Mouse (Mus musculus) adrenal gland, adult 8-10 months (tissue): ENCODE results near the gene 2410015M20Rik. TPM values are rescaled to one million over a fixed set of nuclear protein-coding genes. Genes with fewer than 3 reads are reported as not detected.
"Not testable (repeated sequence)": the region's sequence is repeated elsewhere in the genome, so short reads cannot be mapped to it uniquely, and the experiment has no call there.

Experiments
- DNase-seq: peaks from one replicate; pipeline ENCODE4 v3.0.0; 2022
- total RNA-seq, 4 experiments: library from RNA; stranded (reverse); gene quantifications; 2 replicates each; pipeline ENCODE4 v1.2.4; 2022

2410015M20Rik gene
- 100 to 1,000 TPM; 245 to 323 (median 277) TPM for total RNA-seq

DNA sequence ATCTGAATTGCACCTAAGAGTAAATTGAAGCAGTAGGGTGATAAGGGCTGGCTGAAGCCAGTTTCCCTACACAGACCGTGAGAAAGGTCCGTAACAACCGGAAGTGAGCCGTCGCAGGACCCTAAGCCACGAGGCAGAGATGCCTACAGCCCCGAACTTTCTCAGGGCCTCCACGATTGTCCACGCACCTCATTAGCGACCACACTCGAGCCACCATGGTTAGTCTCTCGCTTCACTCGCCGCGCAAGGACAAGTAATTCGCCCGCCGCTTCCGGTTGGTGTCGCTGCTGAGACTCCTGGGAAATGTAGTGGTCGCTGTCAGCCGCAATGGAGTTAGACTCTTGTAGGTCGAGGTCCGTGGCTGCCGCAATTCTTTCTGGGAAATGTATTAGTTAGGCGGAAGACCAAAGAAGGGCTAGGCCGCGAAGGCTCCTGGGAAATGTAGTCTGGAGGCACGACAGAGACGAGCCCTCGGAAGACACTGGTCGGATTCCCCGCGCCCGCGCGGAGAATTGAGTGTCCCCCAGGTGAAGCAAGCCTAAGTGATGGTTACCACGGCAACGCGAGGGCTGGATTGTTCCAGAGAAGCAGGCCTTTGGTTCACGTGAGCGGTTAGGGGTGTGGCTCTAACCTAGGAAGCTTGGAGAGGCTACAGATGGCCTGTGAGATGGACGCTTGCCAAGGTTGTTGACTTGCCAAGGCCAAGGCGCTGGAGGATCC lies at the start of gene 2410015M20Rik:
Gene 2410015M20Rik (minus strand): TSS at position 320 of the 720 bp plus-strand sequence.
- peak; percentile 97 for DNase-seq

DNA sequence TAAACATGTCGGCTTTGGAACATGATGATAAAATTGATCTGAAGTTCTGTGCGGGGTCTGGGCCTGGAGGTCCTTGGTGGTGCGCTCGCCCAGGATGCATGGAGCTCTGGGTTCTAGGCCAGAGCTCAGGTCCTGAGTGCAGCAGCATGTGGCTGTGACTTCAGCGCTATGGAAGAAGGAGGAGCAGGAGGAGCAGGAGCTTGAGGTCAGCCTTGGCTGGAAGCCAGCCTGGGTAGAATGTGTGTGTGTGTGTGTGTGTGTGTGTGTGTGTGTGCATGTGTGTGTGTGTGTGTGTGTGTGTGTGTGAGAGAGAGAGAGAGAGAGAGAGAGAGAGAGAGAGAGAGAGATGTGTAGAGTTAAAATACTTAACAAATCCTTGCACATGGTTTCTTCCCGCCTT lies 46.6 kb upstream of the 2410015M20Rik start:
- no peak for DNase-seq

DNA sequence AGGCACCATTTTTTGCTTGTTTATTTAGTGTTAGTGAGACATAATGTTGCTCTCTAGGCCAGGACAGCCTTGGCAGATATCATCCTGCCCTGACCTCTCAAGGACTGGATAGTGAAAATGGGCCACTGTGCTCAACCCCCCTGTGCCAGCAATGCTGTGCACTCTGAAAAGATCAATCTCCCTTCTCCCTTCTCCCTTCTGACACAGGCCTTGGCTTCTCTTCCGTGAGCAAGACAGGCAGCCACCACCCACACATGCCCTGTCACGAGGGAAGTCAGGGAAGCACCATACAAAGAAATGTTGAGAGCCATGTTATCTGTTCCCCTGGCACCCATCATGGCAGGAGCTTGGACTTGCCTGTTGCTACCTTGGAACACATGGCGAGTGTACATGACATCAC lies 45.7 kb upstream of the 2410015M20Rik start:
- DNase-seq: peak; percentile 66

DNA sequence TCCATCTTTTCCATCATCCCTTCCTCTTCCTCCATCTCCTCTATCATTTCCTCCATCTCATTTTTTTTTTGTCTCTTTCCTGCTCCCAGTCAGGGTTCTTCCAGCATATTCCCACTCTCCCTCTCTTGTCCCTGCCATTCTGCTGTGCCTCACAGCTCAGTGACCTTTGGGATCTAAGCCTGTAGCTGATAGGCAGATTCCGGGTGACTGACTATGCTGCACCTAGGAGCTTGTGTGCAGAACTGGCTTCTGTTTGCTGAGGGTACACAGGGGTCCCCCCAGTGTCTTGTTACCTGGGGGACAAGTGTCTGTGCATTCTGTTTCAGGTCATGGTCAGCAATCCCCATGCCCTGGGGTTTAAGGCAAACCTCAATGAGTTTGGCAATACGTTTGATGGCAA lies 45.2 kb upstream of the 2410015M20Rik start:
- DNase-seq: no peak

DNA sequence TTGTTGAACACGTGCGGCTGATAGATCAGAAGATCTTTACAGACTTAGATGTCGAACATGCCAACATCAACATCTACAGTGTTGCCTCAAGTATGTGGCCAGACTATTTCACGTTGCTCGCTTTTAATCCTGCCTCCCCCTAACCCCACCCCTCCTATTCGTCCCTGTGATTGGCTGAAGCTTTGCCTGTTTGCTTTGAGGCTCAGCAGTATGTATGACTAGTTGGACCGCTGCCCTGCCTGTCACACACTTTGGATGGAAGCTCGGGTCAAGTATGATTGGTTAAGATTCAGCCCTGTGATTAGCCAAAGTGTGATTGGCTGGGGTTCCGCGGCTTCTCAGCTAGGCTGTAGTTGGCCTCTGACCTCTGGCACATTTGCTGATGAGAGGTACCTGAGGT lies 42.2 kb upstream of the 2410015M20Rik start:
- no peak for DNase-seq

DNA sequence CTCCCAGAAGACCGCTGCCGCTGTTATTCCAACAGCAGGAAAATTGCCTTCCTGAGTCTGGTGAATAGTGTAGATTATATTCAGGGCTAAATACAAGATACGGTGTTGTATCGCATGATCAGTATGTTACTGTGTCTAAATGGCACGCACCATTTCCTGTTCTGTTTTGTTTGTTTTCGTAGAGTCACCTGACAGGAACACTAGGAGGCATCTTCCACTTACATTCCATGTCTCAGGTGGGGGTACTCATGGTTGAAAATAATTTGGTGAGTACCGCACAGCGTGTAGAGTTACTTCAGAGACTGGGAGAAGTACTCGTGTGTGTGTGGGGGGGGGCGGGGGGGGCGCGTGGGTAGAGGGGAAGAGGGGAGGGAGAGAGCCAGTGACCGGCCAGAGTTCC lies 38.0 kb upstream of the 2410015M20Rik start:
- DNase-seq: no peak

DNA sequence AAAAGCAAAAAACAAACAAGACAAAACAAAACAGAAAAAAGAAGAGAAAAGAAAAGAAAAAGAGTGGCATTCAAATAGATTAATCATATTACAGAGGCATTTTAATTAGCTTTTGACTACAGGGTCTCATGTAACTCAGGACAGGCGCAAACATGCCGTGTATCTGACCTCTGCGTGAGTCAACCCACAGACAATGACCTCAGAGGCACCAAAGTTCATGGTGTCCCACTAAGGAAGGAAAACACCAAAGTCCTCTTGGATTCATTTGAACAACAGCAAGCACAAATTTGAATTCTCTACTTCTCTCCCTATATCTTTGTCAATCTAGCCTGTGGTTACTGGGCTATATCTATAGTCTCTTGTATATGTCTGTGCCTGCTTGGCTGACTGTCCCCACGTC lies 33.7 kb upstream of the 2410015M20Rik start:
- no peak for DNase-seq

DNA sequence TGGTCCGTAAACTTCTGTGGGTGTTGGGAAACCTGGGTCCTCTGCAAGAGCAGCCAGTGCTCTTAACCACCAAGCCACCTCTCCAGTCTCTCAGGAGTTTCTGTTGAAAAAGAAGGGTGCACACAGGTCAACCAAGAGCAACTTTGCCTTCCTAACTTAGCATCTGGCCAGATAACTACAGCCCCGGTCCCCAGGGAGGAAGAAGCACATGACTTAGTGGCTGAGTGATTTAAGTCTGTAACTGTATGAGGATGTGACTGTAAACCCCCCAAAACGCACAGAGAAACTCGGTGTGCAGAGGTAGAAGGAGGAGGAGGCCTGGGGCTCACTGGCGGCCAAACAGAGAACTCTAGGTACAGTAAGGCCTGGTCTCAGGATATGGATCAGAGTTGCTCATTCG lies 24.5 kb upstream of the 2410015M20Rik start:
- DNase-seq: no peak

DNA sequence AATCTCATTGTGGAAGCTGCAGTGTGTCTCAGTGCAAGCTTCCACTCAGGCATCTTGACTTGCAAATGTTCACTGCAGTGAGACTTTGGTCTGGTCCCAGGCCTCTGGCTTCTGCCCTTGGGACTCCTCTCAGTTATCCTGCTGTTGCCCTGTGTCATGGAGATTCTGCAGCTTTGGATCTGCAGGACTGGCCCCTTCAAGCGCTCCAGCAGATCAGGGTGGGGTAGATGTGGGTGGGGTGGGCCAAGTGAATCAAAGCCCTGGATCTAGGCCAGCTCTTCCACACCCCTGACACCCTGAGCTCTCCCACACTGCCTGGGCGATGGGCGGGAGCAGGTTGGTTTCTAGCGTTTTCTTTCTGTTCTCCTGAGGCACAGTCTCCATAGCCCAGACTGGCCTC lies 22.2 kb upstream of the 2410015M20Rik start:
- no peak for DNase-seq

DNA sequence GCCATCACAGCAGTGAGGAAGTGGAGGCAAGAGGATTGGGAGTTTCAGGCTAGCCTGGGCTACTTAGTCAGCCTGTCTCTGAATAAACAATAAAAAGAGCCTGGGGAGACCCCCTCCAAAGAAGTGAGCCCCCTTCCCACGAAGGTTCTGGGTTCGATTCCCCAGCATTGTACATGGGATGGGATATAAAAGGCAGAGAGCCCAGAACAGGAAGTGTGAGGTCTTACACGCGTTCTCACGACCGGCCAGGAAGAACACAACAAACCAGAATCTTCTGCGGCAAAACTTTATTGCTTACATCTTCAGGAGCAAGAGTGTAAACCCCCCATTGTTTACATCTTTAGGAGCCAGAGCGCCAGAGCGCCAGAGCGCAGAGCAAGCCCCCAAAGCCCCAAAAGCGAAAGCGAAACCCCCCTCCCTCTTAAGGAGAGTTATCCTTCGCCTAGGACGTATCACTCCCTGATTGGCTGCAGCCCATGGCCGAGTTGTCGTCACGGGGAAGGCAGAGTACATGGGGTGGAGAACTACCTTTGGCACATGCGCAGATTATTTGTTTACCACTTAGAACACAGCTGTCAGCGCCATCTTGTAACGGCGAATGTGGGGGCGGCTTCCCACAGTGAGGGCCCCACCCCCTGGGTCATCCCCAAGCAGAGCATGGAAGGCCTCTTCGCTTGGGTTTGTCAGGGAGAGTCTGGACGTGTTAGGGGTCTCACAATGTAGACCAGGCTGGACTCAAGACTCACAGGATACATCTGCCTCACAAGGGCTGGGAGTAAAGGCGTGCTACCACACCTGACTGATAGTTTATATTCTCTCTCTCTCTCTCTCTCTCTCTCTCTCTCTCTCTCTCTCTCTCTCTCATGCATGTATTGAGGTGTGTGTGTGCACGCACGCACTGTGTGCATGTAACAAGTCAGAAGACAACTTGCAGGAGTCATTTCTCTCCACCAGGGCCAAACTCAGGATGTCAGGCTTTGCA lies 20.5 kb upstream of the 2410015M20Rik start:
- not testable (repeated sequence) for DNase-seq

DNA sequence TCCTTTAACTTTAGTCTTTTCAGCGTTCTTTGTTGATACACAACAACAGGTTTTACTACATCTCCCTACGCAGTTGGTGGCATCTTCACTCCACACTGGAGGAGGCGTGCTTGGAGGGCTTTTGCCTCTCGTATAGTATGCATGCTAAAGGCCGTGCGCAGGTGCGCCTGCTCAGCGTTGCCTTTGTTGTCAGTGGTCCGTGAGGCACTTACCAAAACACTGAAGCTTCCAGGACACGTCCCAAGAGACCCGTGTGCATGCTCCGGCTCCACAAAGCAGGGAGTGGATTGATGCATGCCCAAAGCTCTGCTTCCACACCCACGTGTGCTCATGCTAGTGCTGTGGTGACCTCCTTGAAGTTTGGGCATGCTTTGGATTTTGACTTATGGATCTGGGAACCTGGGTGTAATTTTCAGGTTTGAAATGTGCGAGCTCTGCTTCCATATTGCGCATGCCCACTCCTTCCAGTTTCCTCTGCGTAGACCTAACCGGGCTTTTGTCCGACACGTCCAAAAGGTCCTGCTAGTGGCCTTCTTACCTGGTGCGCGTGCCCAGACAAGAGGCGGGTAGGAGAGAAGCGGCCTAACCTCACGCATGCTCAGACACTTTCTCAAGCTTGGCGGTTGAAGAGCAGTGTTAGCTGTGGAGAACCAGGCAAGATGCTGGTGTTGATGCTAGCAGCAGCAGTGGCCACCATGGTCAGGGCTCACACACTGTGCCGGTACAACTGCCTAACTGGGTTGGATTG lies 18.1 kb upstream of the 2410015M20Rik start, which contains the start of gene Catsperd:
Gene Catsperd (plus strand): TSS at position 614 of the 748 bp plus-strand sequence.
- no peak for DNase-seq

DNA sequence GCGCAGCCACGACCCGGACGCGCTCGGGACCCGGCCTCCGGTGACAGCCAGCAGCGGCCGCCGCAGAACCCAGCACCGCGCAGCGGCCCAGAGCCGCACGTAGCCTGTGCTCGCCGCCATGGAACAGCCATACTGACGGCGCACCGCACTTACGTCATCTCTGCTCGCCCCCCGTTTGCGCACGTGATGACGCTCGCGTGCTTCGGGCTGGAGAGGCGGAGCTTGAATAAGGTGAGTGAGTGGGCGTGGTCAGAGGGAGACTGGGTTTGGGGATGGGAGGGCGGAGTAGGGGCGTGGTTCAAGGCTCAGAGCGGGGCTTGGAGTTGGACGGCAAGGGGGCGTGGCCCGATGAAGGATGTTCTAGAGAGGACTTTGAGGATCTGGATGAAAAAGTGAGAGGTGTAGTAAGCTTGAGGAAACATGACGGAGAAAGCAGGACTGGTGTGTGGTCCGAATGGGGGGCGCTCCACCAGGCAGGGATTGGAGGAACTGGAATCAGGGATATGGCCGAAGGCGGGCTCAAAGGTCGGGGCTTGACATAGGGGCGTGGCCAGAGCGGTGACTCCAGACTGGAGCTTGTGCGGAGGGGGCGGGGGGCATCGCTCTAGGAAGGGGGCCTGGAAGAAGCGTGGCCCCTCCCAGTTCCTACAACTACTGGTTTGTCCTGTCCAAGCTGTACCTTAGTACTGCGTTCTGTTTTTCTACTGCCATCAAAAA lies 17.3 kb upstream of the 2410015M20Rik start, which contains the start of gene Lonp1:
Gene Lonp1 (minus strand): TSS at position 134 of the 717 bp plus-strand sequence.
- DNase-seq: peak; percentile 98

DNA sequence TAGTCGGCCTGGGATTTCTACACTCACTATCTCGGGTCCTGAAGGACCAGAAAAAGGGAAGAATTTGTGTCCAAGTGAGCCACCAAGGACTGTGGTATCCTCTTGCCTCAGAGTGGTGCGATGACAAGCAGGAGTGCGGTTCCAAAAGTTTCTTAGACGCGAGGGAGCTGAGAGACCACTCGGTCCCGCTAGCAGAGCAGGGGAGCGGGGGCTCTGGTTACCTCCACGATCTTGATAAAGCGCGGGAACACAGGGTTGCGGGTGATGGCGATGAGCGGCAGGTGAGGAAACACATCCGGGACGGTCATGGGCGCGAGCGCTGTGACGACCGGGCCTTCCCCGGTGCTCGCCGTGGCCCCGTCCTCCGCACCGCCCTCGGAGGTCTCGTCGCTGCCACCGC lies 16.7 kb upstream of the 2410015M20Rik start:
- no peak for DNase-seq

DNA sequence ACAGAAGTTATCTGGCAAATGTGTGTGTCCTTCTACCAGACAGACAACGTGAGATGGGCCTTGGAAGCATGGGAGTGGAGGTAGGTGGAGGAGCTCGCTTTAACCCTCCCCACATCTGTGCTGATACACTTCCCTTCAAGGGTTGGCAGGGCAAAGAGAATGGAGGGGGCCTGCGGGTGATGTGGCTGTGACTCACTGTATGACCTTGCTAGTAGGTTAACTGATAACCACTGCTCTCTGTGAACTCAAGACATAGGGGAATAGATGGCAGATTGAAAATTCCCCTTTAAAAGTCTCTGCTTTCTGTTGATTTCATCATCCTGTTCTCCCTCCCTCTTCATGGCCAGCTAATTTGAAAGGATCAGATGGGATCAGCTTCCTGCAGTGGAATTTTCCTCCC lies 15.9 kb upstream of the 2410015M20Rik start:
- peak; percentile 85 for DNase-seq

DNA sequence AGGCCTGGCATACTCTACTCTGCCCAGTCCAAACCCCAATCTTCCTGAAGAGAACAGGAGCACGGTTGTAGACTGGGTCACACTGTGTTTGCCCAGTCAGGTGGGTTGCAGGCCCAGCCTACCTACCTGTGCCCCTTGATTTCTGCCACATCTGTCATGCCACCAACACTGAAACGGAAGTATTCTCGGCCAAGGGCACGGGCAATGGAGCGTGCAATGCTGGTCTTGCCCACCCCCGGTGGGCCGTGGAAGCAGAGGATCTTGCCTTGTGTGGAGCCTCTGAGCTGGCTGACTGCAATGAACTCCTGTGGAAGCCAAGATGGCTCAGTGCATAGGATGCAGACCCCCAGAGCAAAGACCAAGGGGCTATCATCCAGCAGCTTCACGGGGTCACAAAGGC lies 8.1 kb upstream of the 2410015M20Rik start:
- no peak for DNase-seq

DNA sequence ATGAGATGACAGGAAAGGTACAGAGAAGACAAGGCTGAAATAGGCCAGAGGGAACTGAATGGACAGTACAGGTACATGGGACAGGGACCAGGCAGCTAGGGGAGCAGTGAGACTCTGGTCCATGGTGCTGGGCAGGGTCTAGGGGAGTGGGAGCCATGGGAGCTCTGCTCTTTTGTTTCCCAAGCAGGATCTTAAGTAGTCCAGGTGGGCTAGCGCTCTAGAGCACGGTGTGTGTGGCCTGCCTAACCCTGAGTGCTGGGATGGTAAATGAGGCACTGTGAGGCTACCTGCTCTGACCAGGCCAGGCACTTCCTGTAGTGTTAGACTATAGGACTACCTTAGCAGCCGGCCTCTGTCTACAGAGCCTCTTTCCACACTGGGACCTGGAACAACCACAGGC lies 7.2 kb upstream of the 2410015M20Rik start:
- DNase-seq: no peak

DNA sequence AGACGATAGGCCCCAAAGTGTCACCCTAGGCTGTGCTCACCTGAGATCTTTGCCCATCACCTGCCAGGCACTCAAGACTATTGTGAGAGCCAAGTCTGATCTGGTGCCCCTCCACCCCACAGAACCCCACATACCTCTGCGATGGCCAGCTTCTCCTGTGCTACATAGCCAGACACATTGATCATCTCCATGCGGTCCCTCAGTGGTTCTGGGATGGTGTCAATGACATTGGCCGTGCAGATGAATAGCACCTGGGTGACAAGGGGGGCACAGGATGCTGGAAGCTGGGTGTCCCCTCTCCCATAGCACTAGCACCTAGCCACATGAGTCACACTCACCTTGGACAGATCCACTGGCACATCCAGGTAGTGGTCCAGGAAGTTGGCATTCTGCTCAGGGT lies 6.2 kb upstream of the 2410015M20Rik start:
- no peak for DNase-seq

DNA sequence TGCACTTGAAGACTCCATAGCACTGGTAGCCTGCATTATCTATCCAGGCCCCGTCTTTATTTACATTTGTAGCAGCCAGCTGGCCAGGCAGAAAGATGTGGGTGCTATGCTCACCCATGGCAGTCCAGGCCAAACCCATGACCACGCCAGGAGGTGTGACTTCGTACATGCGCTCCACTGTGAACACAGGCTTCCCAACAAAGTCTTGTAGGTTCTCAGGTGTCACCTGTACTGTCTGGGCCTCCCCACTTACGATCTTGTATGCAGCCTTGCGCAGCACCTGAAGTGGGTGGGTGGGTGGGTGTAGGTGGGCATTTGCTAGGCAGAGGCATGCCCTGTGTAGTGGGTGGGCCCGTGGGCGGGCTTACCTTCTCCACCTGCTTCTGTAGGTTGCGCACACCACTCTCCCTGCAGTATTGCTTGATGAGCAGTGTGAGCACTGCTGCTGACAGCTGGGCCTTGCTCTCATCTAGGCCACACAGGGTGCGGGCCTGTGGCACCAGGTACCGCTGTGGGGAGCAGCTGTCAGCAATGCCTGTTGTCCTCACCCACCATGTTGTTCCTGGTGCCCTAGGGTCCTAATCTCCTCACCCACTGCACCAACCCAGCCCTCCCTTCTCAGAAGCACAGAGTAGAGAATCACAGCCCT lies 5.7 kb upstream of the 2410015M20Rik start:
- DNase-seq: no peak

DNA sequence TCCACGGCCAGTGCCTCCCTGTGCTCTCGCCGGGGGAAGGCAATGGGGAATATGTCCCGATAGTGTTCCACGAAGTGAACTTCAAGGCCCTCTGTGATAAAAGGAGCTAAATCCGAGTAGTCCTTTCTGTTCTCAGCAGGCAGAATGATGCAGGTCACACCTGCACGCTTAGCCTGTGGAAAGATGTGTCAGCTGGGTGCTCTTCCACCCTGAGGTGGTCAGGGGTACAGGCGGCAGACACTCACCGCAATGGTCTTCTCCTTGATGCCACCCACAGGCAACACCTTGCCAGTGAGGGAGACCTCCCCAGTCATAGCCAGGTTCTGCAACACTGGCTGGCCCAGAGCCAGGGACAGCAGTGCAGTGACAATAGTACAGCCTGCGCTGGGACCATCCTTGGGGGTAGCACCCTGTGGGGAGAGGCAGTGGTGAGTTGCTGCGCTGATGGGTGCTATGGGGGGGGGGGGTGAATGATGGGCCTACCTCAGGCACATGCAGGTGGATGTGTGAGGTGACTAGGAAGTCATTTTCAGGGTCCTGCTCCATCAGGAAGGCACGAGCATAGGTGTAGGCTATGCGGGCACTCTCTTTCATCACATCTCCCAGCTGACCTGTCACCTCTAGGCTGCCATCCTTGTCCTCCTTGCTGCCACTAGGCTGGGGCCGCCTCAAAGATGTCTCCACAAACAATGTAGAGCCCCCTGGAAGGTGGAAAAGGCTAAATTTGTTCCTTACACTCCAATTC lies 5.0 kb upstream of the 2410015M20Rik start:
- DNase-seq: no peak

DNA sequence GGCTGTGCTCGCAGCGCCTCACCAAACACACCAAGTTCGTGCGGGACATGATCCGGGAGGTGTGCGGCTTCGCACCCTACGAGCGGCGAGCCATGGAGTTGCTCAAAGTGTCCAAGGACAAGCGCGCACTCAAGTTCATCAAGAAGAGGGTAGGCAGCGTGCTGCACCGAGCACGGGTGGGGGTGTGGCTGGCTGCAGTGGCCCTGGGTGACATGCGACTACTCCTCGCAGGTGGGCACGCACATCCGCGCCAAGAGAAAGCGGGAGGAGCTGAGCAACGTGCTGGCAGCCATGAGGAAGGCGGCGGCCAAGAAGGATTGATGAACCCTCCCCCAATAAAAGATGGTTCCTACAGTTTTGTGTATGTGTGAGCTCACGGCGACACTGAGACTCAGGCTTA lies 4.3 kb upstream of the 2410015M20Rik start:
- DNase-seq: not testable (repeated sequence)
